8 mouse cellular contexts compared by ENCODE assay signal in the genomic region with DNA sequence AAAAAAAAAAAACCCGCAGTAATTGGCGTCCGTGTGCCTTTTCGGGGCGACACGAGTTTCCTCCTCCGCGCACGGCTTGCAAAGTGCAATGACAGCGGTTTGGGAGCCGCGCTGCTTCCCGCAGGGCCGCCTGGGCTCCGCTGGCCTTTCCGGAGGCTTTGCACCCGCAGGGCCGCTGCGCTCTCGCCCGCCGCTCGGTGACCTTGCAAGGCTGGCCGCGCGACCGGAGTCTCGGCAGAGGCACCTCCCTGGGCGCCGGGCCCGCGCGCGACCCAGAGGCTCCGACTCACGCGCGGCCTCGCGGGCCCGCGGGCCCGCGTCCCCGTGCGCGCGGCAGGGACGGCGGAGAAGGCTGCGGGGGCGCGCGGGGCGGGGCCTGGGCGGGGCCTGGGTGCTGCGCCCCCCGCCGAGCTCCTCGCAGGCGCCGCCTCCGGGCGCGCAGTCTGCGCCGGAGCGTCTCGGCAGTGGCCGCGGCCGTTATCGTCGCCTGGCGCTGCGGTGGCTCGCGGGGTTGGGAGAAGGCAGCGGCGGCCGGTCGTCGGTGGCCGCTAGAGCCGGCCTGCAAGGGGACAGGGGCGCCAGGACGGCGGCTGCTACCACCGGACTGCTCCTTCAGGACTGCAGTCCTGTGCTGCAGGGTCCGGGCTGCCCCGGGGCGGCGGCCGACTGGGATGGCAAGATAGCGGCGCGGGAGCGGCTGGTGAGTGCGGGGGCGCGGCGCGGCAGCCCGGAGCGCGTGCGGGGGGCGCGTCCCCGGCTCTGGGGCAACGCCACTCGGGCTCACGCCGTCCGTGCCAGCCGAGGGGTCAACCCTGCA. TPM values are rescaled to one million over a fixed set of nuclear protein-coding genes. Genes with fewer than 3 reads are reported as not detected.
DNase-seq lines count a peak whose midpoint lies in the region; ATAC-seq and TF ChIP-seq lines count a peak whose summit lies in the region.

No protein-coding gene starts in this region.

- DNase-seq in adrenal gland, adult 2 months, result peak; percentile 97
- peak; percentile 86 for DNase-seq in embryo, embryonic 10.5 days (ENCODE audit: low spot score)
- peak; percentile 91 to 93 for DNase-seq in gastrocnemius, postnatal 4 days (ENCODE audit: low spot score in 2 of 2)
- peak; percentile 87 to 92 for DNase-seq in left cerebral cortex, postnatal 36 days (ENCODE audit: low spot score in 2 of 2)
- DNase-seq in right cerebral cortex, postnatal 4 days, result peak; percentile 91
- DNase-seq in yolk sac, embryonic 10.5 days (ENCODE audit: low spot score), result peak; percentile 85

- H3K4me3 ChIP-seq in intestine, postnatal 0 days (ENCODE audit: low read depth, low read length), result peak overlapping the region; percentile 83

- no peaks in the 10 kb centered on the region for H3K9me3 ChIP-seq in intestine, postnatal 0 days (ENCODE audit: control insufficient read depth)

- peak overlapping the region; percentile 65 for H3K27ac ChIP-seq in intestine, postnatal 0 days (ENCODE audit: low read depth, low read length)

- intact Hi-C loops in left cerebral cortex, postnatal 36 days (cut with DNase I), result no loop called here

- H3K4me1 ChIP-seq in intestine, postnatal 0 days (replicated peaks; ENCODE audit: control insufficient read depth, insufficient read depth, low read length), result peaks cover 3% of the 10 kb centered on the region; the same call in 1 of the 2 replicates

- 0 out of 2 replicates have a peak, but pooled peaks have one; percentile 2 for TF ChIP-seq CTCF in intestine, postnatal 0 days (IDR thresholded peaks at IDR 0.05; ENCODE audit: low read depth)

- peak overlapping the region; percentile 96 for H3K4me2 ChIP-seq in intestine, postnatal 0 days (replicated peaks; ENCODE audit: low read depth)

- under 1% methylated on average over 102 of the region's 116 CpGs for WGBS in intestine, postnatal 0 days

- ATAC-seq in intestine, postnatal 0 days, result peak; percentile 85
- ATAC-seq in megakaryocyte-erythroid progenitor cell, adult 5-6 weeks (replicated peaks; ENCODE audit: low FRiP score, low TSS enrichment, poor library complexity, severe bottlenecking), result peak; percentile 45; the same call in 1 of the 2 replicates

- H3K9ac ChIP-seq in intestine, postnatal 0 days (ENCODE audit: low read depth, low read length), result peak overlapping the region; percentile 73

- peaks cover 28% of the 10 kb centered on the region for H3K27me3 ChIP-seq in intestine, postnatal 0 days (replicated peaks; ENCODE audit: control insufficient read depth, insufficient read depth, low read length)

- no peaks in the 10 kb centered on the region for H3K36me3 ChIP-seq in intestine, postnatal 0 days (ENCODE audit: control insufficient read depth, insufficient read depth)

RNA-seq across cellular contexts. Expression of a gene that starts 38.9 kb away (rescaled TPM):
- 10 to 100 TPM; 31.3 to 52.2 TPM for total RNA-seq in adrenal gland, adult 2 months (2021)
- polyA plus RNA-seq in adrenal gland, adult 2 months (2012; rRNA removed), result 18.5 and 28.6 TPM in 2 replicates
- 10 to 100 TPM; 58.4 to 59.1 TPM for total RNA-seq in gastrocnemius, postnatal 4 days (2021)
- polyA plus RNA-seq in intestine, postnatal 0 days (2015; fragmentation: Nextera tagmentation; extraction: Ambion mirVana), result 6.2 and 6.3 TPM in 2 replicates
- 10 to 100 TPM; 47.1 to 49.9 TPM for total RNA-seq in left cerebral cortex, postnatal 36 days (2021)
- 0.05 and 0.24 TPM in 2 replicates for total RNA-seq in megakaryocyte-erythroid progenitor cell, adult 5-6 weeks (2014; fragmentation: Nextera tagmentation)
- total RNA-seq in megakaryocyte-erythroid progenitor cell, adult 5-6 weeks (2017), result 0.11 and 0.56 TPM in 2 replicates

Comparison
In these comparisons a context has a peak if more than half of its experiments do, and no peak if none do; other contexts are left out.
1. Peak in every context shown above with its lines: DNase-seq, ATAC-seq, H3K4me3 ChIP-seq and H3K27ac ChIP-seq.
2. RNA of a gene that starts 38.9 kb away (total RNA-seq): 58.4 to 59.1 TPM in gastrocnemius, postnatal 4 days, 31.3 to 52.2 TPM in adrenal gland, adult 2 months and 47.1 to 49.9 TPM in left cerebral cortex, postnatal 36 days; 0.05 to 0.56 TPM in megakaryocyte-erythroid progenitor cell, adult 5-6 weeks; every median in the first group is over 10 times any median in the second.